9 mouse cellular contexts compared by ENCODE assay signal in genomic region chr9:44966815-44967242, GRCm38 (mm10). TPM values are rescaled to one million over a fixed set of nuclear protein-coding genes. Genes with fewer than 3 reads are reported as not detected.
DNase-seq lines count a peak whose midpoint lies in the region; ATAC-seq and TF ChIP-seq lines count a peak whose summit lies in the region.
"Had no signal": no experiment of that assay in that cellular context is flagged by ENCODE, and none has a peak within 500 bp of the region (broad histone marks: within the 10 kb centered on the region; RNA-seq: fewer than 3 reads in every experiment).

No protein-coding gene starts in this region.

- no peaks in the 10 kb centered on the region for H3K27me3 ChIP-seq in kidney, postnatal 0 days (ENCODE audit: insufficient read depth, low read length)
- peaks cover 12% of the 10 kb centered on the region for H3K27me3 ChIP-seq in liver, embryonic 13.5 days

- peaks cover 3% of the 10 kb centered on the region; the same call in 1 of the 2 replicates for H3K4me1 ChIP-seq in kidney, postnatal 0 days (replicated peaks; ENCODE audit: insufficient read depth, low read length)
- H3K4me1 ChIP-seq in liver, embryonic 13.5 days (replicated peaks): peaks cover 25% of the 10 kb centered on the region

- peak; percentile 91 for TF ChIP-seq CTCF in kidney, postnatal 0 days (IDR thresholded peaks at IDR 0.05; ENCODE audit: low read depth)

- H3K9ac ChIP-seq in kidney, postnatal 0 days (ENCODE audit: low read depth, low read length): no peak overlapping the region
- H3K9ac ChIP-seq in liver, embryonic 13.5 days: no peak overlapping the region

- ATAC-seq in kidney, postnatal 0 days (replicated peaks; ENCODE audit: low FRiP score, low read depth): peak; percentile 61; the same call in 1 of the 2 replicates
- no peak for ATAC-seq in liver, embryonic 13.5 days (ENCODE audit: low read depth)

- H3K4me3 ChIP-seq in kidney, postnatal 0 days (replicated peaks; ENCODE audit: low read depth, low read length): no peak overlapping the region
- H3K4me3 ChIP-seq in liver, embryonic 13.5 days (replicated peaks): no peak overlapping the region

- H3K9me3 ChIP-seq in kidney, postnatal 0 days (replicated peaks; ENCODE audit: low read length): no peaks in the 10 kb centered on the region
- H3K9me3 ChIP-seq in liver, embryonic 13.5 days (replicated peaks): no peaks in the 10 kb centered on the region

- H3K27ac ChIP-seq in kidney, postnatal 0 days: no peak overlapping the region
- no peak overlapping the region for H3K27ac ChIP-seq in liver, embryonic 13.5 days

- H3K4me2 ChIP-seq in kidney, postnatal 0 days (ENCODE audit: low read length): no peak overlapping the region
- H3K4me2 ChIP-seq in liver, embryonic 13.5 days: no peak overlapping the region

- peak; percentile 95 for DNase-seq in 416B (ENCODE audit: low read depth)
- DNase-seq in MN1 (ENCODE audit: low spot score): peak; percentile 83
- DNase-seq in cerebellum, adult 8-10 months: peak; percentile 81
- DNase-seq in gastrocnemius, postnatal 10 days: peak; percentile 63
- DNase-seq in kidney, postnatal 0 days (ENCODE audit: low spot score): peak; percentile 89
- DNase-seq in liver, embryonic 13.5 days: peak; percentile 58
- peak; percentile 81 for DNase-seq in retina, embryonic 14.5 days (ENCODE audit: low spot score)
- peak; percentile 90 for DNase-seq in thymus, postnatal 25 days

- WGBS in kidney, postnatal 0 days: 19% methylated on average over 3 of the region's 3 CpGs
- 18% methylated on average over 3 of the region's 3 CpGs for WGBS in liver, embryonic 13.5 days (ENCODE audit: insufficient replicate concordance)

- no peaks in the 10 kb centered on the region for H3K36me3 ChIP-seq in kidney, postnatal 0 days (ENCODE audit: insufficient read depth, low read length)
- peaks cover 14% of the 10 kb centered on the region for H3K36me3 ChIP-seq in liver, embryonic 13.5 days

RNA-seq across cellular contexts. Expression of gene Ube4a, which starts 1.4 kb away (rescaled TPM):
- total RNA-seq in gastrocnemius, postnatal 10 days (2021): 10 to 100 TPM; 30.5 to 34.3 TPM
- polyA plus RNA-seq in kidney, postnatal 0 days (2015; fragmentation: Nextera tagmentation; extraction: Ambion mirVana): 18.6 and 22.1 TPM in 2 replicates
- polyA plus RNA-seq in liver, embryonic 13.5 days (2015; fragmentation: Nextera tagmentation; extraction: Ambion mirVana): 10.5 and 13.2 TPM in 2 replicates

RNA-seq across cellular contexts. Expression of gene Cd3g, which starts 13.4 kb away (rescaled TPM):
- not detected for total RNA-seq in gastrocnemius, postnatal 10 days (2021)
- 0.26 TPM in 1 of 2 replicates, not detected in the other for polyA plus RNA-seq in kidney, postnatal 0 days (2015; fragmentation: Nextera tagmentation; extraction: Ambion mirVana)
- 0.18 and 0.27 TPM in 2 replicates for polyA plus RNA-seq in liver, embryonic 13.5 days (2015; fragmentation: Nextera tagmentation; extraction: Ambion mirVana)

RNA-seq across cellular contexts. Expression of gene Cd3d, which starts 14.8 kb away (rescaled TPM):
- under 1 TPM in 1 of 2 experiments, not detected in 1; 0.32 TPM for total RNA-seq in gastrocnemius, postnatal 10 days (2021)
- 0.08 and 0.37 TPM in 2 replicates for polyA plus RNA-seq in kidney, postnatal 0 days (2015; fragmentation: Nextera tagmentation; extraction: Ambion mirVana)
- polyA plus RNA-seq in liver, embryonic 13.5 days (2015; fragmentation: Nextera tagmentation; extraction: Ambion mirVana): not detected in 2 replicates
- polyA plus RNA-seq: heart, embryonic 14.5 days had no signal

RNA-seq across cellular contexts. Expression of gene Cd3e, which starts 42.6 kb away (rescaled TPM):
- not detected for total RNA-seq in gastrocnemius, postnatal 10 days (2021)
- 0.08 TPM in 1 of 2 replicates, not detected in the other for polyA plus RNA-seq in kidney, postnatal 0 days (2015; fragmentation: Nextera tagmentation; extraction: Ambion mirVana)
- polyA plus RNA-seq in liver, embryonic 13.5 days (2015; fragmentation: Nextera tagmentation; extraction: Ambion mirVana): not detected in 2 replicates
- polyA plus RNA-seq: heart, embryonic 14.5 days had no signal

RNA-seq across cellular contexts. Expression of gene Atp5l, which starts 46.3 kb away (rescaled TPM):
- total RNA-seq in gastrocnemius, postnatal 10 days (2021): 100 to 1,000 TPM; 647 to 794 TPM
- 1,237 and 1,429 TPM in 2 replicates for polyA plus RNA-seq in kidney, postnatal 0 days (2015; fragmentation: Nextera tagmentation; extraction: Ambion mirVana)
- 546 and 569 TPM in 2 replicates for polyA plus RNA-seq in liver, embryonic 13.5 days (2015; fragmentation: Nextera tagmentation; extraction: Ambion mirVana)
